Mouse (Mus musculus) G1E (cell line): ENCODE data around the gene Gnpat.

Experiments used
- CTCF ChIP-seq: IDR thresholded peaks from 2 replicates; pipeline ENCODE4 v1.5.1; 2012; ENCODE audit warnings: low read depth, low read length, inconsistent platforms, mixed read lengths
- GATA1 ChIP-seq: IDR thresholded peaks from 2 replicates; pipeline ENCODE4 v1.6.1; 2012; ENCODE audit warnings: borderline replicate concordance, low read length, inconsistent platforms, mixed read lengths
- TAL1 ChIP-seq: conservative IDR thresholded peaks from 2 replicates; pipeline ENCODE4 v1.6.1; 2012; ENCODE audit warnings: low read depth, low read length, inconsistent platforms, mixed read lengths

GRCm38 (mm10) chr8:124929006-124929405 lies 66.2 kb downstream of the Gnpat start:
- TF ChIP-seq CTCF = no peak
- no peak for TF ChIP-seq GATA1
- TF ChIP-seq TAL1 = no peak
